Mouse (Mus musculus): ENCODE results near the gene Grm7.

The Grm7 gene

DNA sequence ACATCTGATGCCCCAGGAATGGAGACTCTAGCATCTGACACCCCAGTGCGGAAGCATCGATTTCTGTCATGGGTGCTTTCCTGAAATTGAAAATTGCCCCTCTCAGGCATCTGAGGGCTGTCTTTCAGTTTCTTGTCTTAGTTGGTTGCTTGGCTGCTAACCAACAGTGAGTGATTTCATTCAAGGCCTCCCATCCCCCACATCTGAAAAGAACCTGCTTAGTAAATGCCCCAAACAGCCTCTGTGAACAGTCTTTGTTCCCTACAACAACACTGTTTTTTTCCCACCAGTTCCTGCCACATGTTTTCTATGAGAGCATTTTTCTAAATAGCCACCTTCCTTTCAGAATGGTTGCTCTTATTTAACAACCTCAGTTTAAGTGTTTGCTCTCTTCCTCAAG lies 723.6 kb downstream of the Grm7 start:
- no peak for DNase-seq

- DNase-seq = peak in 1 of 2 experiments; percentile 6
These were observed 726.4 kb downstream of the Grm7 start for GRCm38 (mm10) chr6:111371581-111372349.

DNA sequence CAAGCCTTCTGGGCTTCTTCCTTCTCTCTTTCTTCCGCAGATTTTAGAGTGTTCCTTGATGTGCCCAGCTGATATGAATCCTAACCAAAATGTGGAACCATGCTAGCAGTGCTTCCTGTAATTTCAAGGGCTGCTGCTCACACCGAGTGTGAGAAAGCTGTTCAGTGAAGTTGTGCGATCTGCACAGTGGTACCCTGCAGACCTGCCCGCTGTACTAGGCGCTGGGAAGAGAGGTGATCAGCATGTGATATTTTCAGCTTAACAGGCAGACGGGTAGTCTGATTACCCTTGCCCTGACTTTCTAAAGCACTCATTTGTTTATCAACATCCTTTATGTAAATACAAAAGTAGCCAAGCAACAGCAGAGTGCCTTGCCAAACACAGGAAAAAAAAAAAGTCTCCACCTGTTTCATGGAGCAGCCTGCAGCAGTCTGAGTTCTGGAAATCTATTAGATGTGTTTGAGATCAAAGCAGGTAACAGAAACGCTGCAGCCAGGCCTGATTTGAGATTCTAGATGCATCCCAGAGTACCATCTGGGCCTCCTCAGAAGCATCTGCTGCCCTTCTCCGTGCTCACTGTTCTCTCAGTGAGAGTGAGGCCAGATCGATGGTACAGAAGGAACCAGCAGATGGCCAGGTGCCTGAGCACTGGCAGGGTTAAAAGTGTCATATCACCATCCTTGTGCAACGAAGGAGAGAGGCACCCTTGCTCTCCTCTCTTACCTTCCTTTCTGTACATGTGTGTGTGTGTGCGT lies 727.4 kb downstream of the Grm7 start:
- DNase-seq = no peak

DNA sequence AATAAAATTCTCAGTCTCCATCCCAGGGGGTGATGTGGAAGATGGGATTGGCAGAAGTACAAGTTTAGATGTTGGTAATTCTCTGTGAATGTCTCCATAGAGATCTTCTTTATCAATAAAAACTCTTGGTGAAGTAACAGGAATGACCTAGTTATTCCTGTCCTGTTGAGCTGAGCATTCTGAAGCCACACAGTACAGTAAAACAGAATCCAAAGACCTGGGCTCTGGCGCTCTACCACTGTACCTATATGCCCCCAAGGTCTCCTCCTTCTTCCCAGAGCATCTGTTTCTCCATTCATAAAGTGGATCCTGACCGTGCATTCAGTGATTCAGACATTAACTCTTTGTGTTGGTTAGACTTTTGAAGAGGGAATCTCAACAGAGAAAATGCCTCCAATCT lies 735.3 kb downstream of the Grm7 start:
- no peak for DNase-seq

DNA sequence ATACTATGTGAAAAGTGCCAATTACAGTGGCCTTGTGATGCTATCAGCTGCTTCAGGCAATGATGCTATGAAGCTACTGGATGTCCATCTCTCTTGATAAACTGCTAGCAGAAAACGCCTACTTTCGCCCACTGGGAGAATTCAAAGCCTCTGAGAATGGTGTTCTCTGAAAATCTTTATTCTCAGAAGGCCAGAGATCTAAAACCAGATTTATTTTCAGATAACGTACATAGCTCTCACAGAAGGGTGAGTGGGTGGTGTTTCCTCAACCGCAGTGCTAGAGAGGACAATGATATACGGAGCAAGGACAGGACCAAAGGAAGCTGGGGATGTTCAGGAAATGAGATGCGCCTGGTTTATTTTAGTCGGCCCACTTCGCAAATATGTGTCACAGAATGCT lies 763.4 kb downstream of the Grm7 start:
- no peak for DNase-seq

DNA sequence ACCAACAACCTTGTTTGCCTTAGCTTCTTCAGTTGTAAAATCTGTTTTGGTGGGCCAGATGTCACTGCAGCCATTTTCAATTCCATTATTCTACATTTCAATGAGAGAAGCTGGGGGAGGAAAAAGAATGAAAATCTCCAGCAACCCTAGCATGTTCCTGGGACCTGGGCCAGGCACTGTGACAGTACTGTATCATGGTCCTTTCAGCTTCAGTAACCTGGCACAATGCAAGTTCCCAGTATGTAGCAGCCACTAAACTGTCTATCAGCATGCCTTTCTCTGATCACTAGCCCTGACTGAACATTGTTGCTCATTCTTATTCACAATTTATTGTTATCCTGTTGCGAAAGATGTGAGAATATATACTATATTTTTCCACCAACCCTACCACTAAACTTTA lies 779.4 kb downstream of the Grm7 start:
- DNase-seq = no peak

DNA sequence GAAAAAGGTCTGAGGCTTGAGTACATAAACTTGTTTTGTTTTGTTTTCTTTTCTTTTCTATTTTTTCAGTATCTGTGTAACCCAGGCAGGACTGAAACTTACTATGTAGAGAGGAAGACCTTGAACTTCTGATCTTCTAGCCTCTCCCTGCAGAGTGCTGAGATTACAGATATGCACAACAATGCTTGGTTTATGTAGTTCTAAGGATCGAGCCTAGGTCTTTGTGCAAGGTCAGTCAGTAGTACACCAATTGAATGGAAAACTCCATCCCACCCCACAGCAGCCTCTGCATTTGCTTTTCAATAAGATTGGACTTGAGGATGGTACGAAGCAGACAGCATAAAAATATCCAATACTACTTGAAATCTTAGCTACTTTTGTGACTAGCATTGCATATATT lies 800.8 kb downstream of the Grm7 start:
- no peak for DNase-seq

DNA sequence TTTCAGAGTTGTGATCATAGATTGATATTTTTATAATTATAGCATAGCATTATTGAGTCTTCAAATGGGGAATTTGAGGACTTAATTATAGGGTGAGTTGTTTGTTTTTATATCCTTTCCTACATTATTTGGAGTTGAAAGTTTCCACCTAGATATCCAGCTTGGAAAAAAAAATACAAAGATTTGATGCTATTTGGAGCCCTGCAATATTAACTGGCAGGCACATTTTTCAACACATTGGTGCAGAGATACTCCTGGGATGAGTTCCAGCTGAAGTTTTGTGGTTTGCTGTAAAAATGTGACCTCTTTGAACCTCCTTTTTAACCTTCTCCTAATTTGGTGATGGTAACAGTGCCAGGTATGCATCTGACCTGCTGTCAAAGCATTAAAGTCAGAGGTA lies 802.5 kb downstream of the Grm7 start:
- DNase-seq = no peak

DNA sequence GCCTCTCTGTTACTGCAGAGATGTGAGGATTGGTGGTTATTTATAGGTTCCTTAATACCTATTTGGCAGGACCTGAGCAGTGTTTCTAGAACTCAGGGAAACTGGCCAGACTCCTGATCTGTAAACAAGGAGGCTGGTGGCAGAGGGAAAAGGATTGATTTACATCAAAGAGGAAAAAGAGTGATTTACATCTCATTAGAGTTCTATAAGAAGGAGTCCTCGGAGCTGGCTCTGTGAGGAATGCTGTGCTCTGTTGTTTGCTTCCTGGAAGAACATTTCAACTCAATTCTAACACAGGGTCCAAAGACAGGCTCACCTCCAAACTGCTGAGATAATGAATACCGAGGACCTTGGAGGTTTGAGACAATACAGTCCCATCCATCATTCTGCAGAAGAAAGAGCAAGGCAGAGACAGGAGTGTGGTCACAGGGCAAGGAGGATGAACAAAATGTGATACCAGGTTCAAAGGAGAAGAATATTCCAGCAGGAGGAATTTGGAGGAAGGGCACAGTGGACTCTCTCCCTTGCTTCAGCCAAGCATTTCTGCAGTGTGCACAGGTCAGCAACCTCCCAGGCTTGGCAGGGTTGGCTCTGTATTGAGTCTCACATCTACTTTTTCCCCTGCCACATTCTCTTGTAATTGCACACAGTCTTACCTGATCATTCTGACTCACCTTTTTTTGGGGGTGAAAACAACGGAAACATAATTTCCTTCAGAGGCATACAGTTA lies 803.8 kb downstream of the Grm7 start:
- DNase-seq = peak in 1 of 2 experiments; percentile 2

- DNase-seq = no peak
These were observed 836.5 kb downstream of the Grm7 start for GRCm38 (mm10) chr6:111481866-111482265.

GRCm38 (mm10) chr6:111486081-111486480 lies 840.7 kb downstream of the Grm7 start:
- no peak for DNase-seq

DNA sequence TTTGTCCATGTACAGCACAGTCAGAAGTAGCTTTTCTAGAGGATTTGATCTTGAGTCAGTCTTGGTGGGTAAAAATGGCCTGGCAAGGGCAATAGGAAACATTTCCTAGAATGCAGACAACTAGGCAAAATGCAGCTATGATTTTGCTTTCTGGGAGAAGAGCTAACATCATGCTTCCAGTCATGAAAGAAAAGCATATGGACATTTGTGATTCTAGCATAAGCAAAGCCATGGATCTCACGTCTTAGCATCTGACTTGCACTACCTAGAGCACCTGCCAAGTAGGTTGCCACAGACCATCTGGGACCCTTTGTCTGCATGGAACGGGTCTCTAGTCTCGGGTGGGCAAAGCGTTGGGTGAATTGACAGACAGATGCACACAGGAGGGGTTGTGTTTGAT lies 842.2 kb downstream of the Grm7 start:
- no peak for DNase-seq

DNA sequence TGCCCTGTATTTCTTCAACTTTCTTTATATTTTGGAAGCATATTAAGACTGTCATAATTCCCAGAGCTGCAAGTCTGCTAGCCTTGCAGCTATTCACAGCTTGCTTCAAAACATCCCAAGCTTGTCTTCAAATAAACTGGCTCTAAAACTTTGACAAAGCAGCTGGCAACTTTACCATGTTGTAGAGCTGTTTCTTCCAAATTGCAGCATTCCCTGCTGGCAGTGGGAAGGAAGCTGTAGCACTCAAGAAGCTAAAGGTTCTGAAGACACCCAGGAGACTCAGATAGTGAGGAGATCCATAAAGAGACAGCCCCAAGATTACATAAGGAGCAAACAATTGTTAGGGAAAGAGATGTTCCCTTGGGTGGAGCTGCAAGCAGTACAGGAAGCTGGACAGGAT lies 846.8 kb downstream of the Grm7 start:
- no peak for DNase-seq

- DNase-seq = no peak
These were observed 854.2 kb downstream of the Grm7 start for GRCm38 (mm10) chr6:111499542-111499941.

DNA sequence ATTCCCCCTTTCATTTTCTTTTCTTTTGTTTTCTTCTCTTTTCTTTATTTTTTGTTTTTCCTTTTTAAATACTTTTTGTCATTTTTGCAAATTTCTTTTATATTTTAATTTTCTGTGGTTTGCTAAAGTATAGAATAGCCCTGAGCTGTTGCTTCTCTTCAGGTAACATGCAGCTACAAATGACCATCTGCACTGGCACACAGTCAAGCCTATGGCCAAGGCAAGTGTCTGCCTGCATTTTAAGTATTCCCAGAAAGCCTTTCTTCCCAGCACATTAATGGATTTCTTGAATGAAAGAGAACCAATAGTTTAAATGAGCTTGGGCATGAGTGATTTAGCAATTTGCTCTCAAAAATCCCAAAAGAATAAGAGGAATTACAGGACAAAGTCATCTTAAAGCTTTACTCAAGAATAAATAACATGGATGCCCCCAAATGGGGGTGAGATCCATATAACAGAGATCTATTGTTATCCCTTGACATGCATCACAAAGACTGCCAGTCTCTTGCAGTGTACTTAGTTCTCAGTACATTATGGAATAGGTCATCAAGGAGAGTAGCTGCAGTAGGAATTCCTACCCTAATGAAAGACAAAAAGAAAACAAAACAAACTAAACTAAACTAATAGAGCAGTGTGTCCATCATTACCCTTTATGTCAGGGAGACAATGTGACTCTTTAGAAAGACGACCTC lies 865.5 kb downstream of the Grm7 start:
- DNase-seq = no peak

DNA sequence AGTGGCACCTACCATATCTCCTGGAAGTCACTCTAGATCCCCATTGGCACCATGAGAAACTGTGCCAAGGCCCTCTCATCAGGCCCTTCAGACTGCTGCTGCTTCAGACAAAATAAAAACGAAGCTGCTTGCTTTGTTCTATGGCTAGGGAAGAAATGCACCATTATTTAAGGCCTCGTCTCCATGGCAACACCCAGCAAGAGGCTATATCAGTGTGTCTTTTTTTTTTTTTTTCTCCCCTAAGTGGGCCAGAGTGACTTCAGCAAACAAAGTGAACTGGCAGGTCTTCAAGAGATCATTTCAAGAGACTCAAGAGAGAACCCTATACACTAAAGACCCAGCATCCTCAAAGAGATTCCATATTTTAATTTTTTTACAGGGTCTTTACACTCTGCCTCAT lies 867.0 kb downstream of the Grm7 start:
- DNase-seq = no peak

DNA sequence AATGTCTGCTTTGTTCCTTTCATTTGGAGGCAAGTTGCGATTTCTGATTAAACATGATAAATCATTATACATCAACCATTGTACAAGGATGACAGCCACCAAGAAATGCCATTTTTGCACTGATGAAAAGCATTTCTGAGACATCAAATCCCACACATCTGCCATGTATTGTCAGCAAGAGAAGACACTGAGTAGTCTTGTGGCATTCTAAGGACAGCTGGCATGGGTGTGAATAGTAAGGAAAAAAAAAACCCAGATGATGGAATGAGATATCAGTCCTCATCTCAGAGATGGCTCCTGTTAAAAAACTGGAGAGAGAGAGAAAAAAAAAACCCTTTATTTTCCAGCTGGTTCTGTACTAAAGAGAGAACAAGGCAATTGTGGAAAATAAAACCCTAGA lies 875.8 kb downstream of the Grm7 start:
- DNase-seq = no peak

DNA sequence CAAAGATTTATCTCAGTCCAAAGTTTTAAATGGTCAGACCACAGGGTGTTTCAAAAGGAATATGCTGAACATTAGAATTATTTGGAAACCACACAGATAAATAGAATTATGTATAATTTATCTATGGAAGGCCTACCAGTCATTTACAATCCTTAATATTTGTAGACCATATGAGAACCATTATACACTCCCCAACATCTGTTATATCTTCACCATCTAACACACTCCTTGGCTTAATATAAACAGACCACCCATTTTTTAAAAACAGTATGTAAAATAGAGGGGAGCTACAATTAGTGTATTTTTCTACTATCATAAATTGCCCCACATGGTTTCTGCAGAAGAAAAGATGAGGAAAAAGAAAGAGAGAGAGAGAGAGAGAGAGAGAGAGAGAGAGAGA lies 876.7 kb downstream of the Grm7 start:
- DNase-seq = no peak

DNA sequence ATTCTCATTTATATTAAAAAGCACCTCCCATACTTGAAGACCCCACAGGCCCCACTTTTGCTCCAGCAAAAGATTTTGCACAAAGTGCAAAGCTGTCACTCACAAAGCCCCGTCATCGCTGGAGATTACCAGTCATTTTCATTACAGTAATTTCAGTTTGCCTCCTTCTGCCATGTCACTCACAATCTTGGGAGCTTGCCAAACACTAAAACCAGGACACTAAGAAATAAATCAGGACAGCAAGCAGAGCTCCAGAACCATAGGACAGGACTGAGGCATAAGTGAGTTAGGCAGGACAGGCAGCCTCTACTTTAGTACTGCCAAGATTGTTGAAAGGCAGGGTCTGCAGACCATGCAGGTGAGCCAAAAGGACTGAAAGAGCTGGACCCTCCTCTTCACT lies 884.6 kb downstream of the Grm7 start:
- no peak for DNase-seq

DNA sequence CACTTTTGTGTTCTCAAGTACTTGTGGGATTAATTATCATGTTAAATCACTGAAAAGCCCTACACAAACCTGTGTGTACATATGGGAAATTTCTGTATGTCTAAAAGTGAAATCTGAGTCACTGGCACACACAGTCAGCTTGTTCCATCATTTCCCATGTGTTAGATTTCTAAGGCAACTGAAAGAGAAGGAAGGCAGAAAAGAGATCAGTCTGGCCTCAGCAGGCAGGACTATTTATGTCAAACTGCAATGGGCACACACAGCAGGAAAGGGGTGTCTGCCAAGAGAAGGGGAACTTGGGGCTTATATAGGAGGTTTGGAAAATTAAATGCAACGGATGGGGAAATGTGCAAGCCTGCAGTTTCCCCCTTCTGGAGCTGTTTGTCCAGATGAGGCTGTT lies 913.2 kb downstream of the Grm7 start:
- DNase-seq = no peak

- DNase-seq = no peak
These were observed 914.1 kb downstream of the Grm7 start for GRCm38 (mm10) chr6:111559459-111559858.

GRCm38 (mm10) chr6:111561347-111561746 lies 916.0 kb downstream of the Grm7 start:
- DNase-seq = no peak

DNA sequence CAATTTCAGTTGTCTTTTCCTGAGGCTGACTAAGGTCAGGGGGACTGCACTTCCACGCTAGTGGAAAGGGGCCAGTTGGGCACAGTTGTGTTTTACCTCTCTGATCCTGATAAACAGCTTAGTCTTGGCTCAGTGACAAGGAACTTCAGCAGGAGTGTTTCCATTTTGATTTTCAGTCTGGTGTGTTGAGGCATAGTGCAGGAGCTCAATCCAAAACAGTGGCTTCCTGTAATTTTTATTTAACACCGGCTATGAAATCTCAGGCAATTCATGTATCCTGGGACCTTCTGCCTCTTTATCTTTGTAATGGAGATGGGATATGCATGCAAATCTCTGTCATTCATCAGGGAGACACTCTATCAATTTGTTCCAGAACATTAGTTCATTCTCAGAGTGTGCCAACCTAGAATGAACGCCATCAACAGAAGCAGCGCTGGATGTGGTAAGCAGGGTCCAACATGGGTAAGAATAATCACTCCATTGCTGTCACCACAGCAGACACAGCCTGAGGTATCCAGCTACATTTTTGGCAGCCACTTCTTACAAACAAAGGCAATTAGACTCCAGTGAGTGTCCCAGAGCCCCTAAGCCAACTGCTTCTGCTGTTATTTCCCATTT lies 926.2 kb downstream of the Grm7 start:
- DNase-seq = peak; percentile 3 to 21

Measured in kidney, postnatal 4 days (tissue).